8 mouse cellular contexts compared by ENCODE assay signal in the genomic region with DNA sequence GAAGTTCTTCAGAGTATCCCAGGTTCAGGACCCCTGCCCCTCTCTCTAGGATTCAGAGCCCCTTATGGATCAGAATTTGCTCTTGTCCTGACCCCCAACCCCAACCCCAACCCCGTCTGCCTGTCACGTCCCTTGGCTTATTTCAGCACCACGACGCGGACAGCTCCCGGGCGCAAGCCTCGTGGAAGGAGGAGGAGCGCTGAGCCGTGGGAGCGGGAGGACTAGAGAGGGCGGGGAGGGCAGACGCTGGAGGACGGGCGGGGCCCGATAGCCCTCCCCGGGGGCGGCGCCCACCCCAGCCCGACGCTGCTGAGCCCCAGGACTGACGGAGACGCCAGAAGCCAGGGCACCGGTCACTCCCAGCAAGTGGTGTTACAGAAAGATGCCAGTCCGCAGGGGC. TPM values are rescaled to one million over a fixed set of nuclear protein-coding genes. Genes with fewer than 3 reads are reported as not detected.
A peak's percentile ranks its signal among the peaks of the same experiment; 100 is the strongest.
DNase-seq lines count a peak whose midpoint lies in the region; ATAC-seq and TF ChIP-seq lines count a peak whose summit lies in the region.

TSS of gene Kcnh6 (plus strand) at position 304 of the 400 bp plus-strand sequence.

- peak; percentile 56 for DNase-seq in 416B (ENCODE audit: low read depth)
- peak; percentile 88 for DNase-seq in adrenal gland, postnatal 14 days
- DNase-seq in gastrocnemius, adult 18-20 months (ENCODE audit: low spot score), result peak; percentile 43
- peak; percentile 48 for DNase-seq in hindbrain, postnatal 0 days (ENCODE audit: low spot score)
- DNase-seq in liver, embryonic 13.5 days, result peak; percentile 57
- DNase-seq in naive thymus-derived CD4-positive, alpha-beta T cell, adult 2 months (ENCODE audit: low read depth), result peak; percentile 74
- DNase-seq in thymus, postnatal 0 days (ENCODE audit: low spot score), result peak; percentile 81
- no peak for DNase-seq in layer of hippocampus, postnatal 14 days (ENCODE audit: low spot score in 2 of 2)

- peak; percentile 47; the same call in 1 of the 2 replicates for ATAC-seq in hindbrain, postnatal 0 days
- ATAC-seq in liver, embryonic 13.5 days (ENCODE audit: low read depth), result 0 out of 2 replicates have a peak, but pooled peaks have one; percentile 54

- H3K4me3 ChIP-seq in hindbrain, postnatal 0 days (ENCODE audit: low read length), result peak within 1 kb of the TSS; percentile 14; the same call in 1 of the 2 replicates
- 0 out of 2 replicates have a peak within 1 kb of the TSS, but pooled peaks have one; percentile 7 for H3K4me3 ChIP-seq in liver, embryonic 13.5 days (replicated peaks)

- no peak for TF ChIP-seq CTCF in hindbrain, postnatal 0 days (IDR thresholded peaks at IDR 0.05; ENCODE audit: low read depth)

- H3K9ac ChIP-seq in hindbrain, postnatal 0 days (replicated peaks; ENCODE audit: low read length), result no peak within 1 kb of the TSS
- no peak within 1 kb of the TSS for H3K9ac ChIP-seq in liver, embryonic 13.5 days

- peaks cover 5% of the 10 kb centered on the region; the same call in 1 of the 2 replicates for H3K4me1 ChIP-seq in hindbrain, postnatal 0 days (ENCODE audit: insufficient read depth, low read length)
- H3K4me1 ChIP-seq in liver, embryonic 13.5 days (replicated peaks), result 0 out of 2 replicates have a peak, but pooled peaks cover 9% of the 10 kb centered on the region

- H3K27ac ChIP-seq in hindbrain, postnatal 0 days, result no peak within 1 kb of the TSS
- H3K27ac ChIP-seq in liver, embryonic 13.5 days, result no peak within 1 kb of the TSS

- peak within 1 kb of the TSS; percentile 55 for H3K4me2 ChIP-seq in hindbrain, postnatal 0 days (ENCODE audit: low read depth, low read length)
- H3K4me2 ChIP-seq in liver, embryonic 13.5 days, result peak within 1 kb of the TSS; percentile 51

- no peaks in the 10 kb centered on the region for H3K27me3 ChIP-seq in hindbrain, postnatal 0 days (ENCODE audit: insufficient read depth, low read length)
- H3K27me3 ChIP-seq in liver, embryonic 13.5 days, result peaks cover 75% of the 10 kb centered on the region

- WGBS in hindbrain, postnatal 0 days, result 1% methylated on average over 25 of the region's 25 CpGs
- WGBS in liver, embryonic 13.5 days (ENCODE audit: insufficient replicate concordance), result 0% methylated on average over 25 of the region's 25 CpGs

- H3K36me3 ChIP-seq in hindbrain, postnatal 0 days (ENCODE audit: insufficient read depth, low read length), result no peaks in the 10 kb centered on the region
- H3K36me3 ChIP-seq in liver, embryonic 13.5 days, result no peaks in the 10 kb centered on the region

- H3K9me3 ChIP-seq in hindbrain, postnatal 0 days (ENCODE audit: low read length), result no peaks in the 10 kb centered on the region
- no peaks in the 10 kb centered on the region for H3K9me3 ChIP-seq in liver, embryonic 13.5 days (replicated peaks)

RNA-seq across cellular contexts. Expression of gene Kcnh6, which starts in this region (rescaled TPM):
- total RNA-seq in adrenal gland, postnatal 14 days (2021), result 0.15 and 0.41 TPM in 2 replicates
- total RNA-seq in gastrocnemius, adult 18-20 months (2021), result not detected
- 4.3 and 7.9 TPM in 2 replicates for total RNA-seq in hindbrain, postnatal 0 days (2014; rRNA removed)
- 2.4 and 3.0 TPM in 2 replicates for polyA plus RNA-seq in hindbrain, postnatal 0 days (2015; fragmentation: Nextera tagmentation; extraction: Ambion mirVana)
- 0.03 TPM in 1 of 2 replicates, not detected in the other for polyA plus RNA-seq in liver, embryonic 13.5 days (2015; fragmentation: Nextera tagmentation; extraction: Ambion mirVana)
- 1.5 TPM in 2 replicates for polyA plus RNA-seq in thymus, postnatal 0 days (2015; fragmentation: Nextera tagmentation; extraction: Ambion mirVana)
- under 1 TPM; 0.60 to 0.98 TPM for total RNA-seq in layer of hippocampus, postnatal 14 days (2021)

Comparison
In these comparisons a context has a peak if more than half of its experiments do, and no peak if none do; other contexts are left out.
1. Peak in DNase-seq in adrenal gland, postnatal 14 days; RNA of the gene not detected or under 1 TPM.
2. Peak in DNase-seq in gastrocnemius, adult 18-20 months; RNA of the gene not detected or under 1 TPM.
3. Peak in DNase-seq, ATAC-seq, H3K4me3 ChIP-seq and H3K4me2 ChIP-seq in liver, embryonic 13.5 days; RNA of the gene not detected or under 1 TPM.
4. DNase-seq: peak in 416B (single experiment), hindbrain, postnatal 0 days (single experiment), naive thymus-derived CD4-positive, alpha-beta T cell, adult 2 months (single experiment) and thymus, postnatal 0 days (single experiment); none in layer of hippocampus, postnatal 14 days (0 of 2).